Mouse (Mus musculus): ENCODE data around the gene Wdr59. TPM values are rescaled to one million over a fixed set of nuclear protein-coding genes. Genes with fewer than 3 reads are reported as not detected.

Gene Wdr59
- total RNA-seq, 4 experiments from 2014 or later = 6.5 to 7.4 (median 7.0) TPM

DNA sequence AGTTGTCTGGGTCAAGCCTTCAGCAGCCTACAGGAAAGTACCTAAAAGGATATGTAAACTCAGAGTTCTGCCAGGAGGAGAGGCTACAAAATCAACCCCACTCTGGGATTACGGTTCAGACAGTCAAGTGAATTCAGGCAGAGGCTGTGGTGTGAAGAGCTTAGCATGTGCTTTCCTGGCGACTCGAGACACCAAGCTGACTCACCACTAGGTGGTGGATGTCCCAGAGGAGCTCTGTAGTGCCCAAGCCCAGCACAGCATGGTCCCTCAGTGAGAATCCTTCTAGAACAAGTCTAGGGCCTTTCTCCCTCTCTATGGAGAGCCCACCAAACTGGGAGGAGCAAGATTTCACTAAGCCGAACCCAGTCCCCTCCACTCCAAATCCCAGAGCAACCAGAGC lies 118.5 kb downstream of the Wdr59 start:
- DNase-seq (ENCODE audit: low spot score) = no peak

Small RNA genes lying within 50 kb of the gene (microRNA-seq; reads per million reads assigned to microRNA genes)
- gene Mir1957b = not detected

Other genes with a start within 250 kb of the Wdr59 start
- 10 to 100 TPM; 17.3 to 22.2 (median 19.4) TPM for gene Rfwd3, start 221.9 kb downstream of the Wdr59 start, total RNA-seq (2022)
- gene Mlkl, start 183.9 kb downstream of the Wdr59 start, total RNA-seq (2022) = 1 to 10 TPM; 1.8 to 3.0 (median 2.6) TPM
- gene Fa2h, start 128.3 kb downstream of the Wdr59 start, total RNA-seq (2022) = under 1 TPM; 0.16 to 0.69 (median 0.21) TPM
- 10 to 100 TPM; 52.7 to 71.3 (median 59.2) TPM for gene Znrf1, start 14.0 kb upstream of the Wdr59 start, total RNA-seq (2022)
- 10 to 100 TPM; 48.8 to 58.2 (median 54.8) TPM for gene Ldhd, start 108.3 kb upstream of the Wdr59 start, total RNA-seq (2022)
- 1 to 10 TPM; 5.6 to 8.6 (median 8.1) TPM for gene Zfp1, start 121.3 kb upstream of the Wdr59 start, total RNA-seq (2022)
- not detected for gene Ctrb1, start 168.9 kb upstream of the Wdr59 start, total RNA-seq (2022)
- gene Bcar1, start 221.7 kb upstream of the Wdr59 start, total RNA-seq (2022) = 10 to 100 TPM; 18.5 to 21.8 (median 19.5) TPM